Mouse (Mus musculus): ENCODE data around the gene Asic2. TPM values are rescaled to one million over a fixed set of nuclear protein-coding genes. Genes with fewer than 3 reads are reported as not detected.

Gene Asic2
- polyA plus RNA-seq, 1 experiment: 0.08 TPM

DNA sequence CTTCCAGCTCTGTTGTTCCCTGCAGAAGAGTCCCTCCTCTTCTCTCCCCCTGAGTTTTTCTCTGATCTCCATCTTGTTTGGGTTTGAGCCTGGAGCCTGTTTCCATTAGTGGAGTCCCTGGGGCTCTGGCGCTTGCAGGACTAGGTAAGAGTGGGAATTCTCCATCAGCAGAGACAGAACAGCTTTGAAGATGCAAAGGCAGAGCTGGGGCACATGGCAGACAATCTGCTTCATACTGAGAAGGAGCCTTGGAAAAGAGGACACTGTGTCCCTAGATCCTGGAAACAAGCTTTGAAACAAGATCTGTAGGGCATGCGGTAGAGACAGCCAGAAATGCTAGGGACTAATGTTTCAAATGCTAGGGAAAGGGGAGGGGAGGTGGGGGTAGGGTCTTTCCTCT is 729.2 kb downstream of the Asic2 start:
- no peaks in the 10 kb centered on the region for H3K36me3 ChIP-seq (ENCODE audit: control insufficient read depth, insufficient read depth, low read length)
- WGBS: 82% methylated on average over 2 of the region's 2 CpGs
- H3K27ac ChIP-seq (ENCODE audit: control insufficient read depth, insufficient read depth, low read length): no peak overlapping the region
- H3K4me3 ChIP-seq (ENCODE audit: control insufficient read depth, insufficient read depth, low read length): no peak overlapping the region
- no peak for DNase-seq
- H3K27me3 ChIP-seq (ENCODE audit: control insufficient read depth, insufficient read depth, low read length): no peaks in the 10 kb centered on the region
- no peak for TF ChIP-seq POLR2A (IDR thresholded peaks at IDR 0.05; ENCODE audit: control insufficient read depth, extremely low read depth, insufficient read depth, low read length, poor library complexity)
- TF ChIP-seq CTCF (IDR thresholded peaks at IDR 0.05; ENCODE audit: borderline replicate concordance, control insufficient read depth, extremely low read depth, insufficient read depth, low read length, poor library complexity): no peak
- no peaks in the 10 kb centered on the region for H3K4me1 ChIP-seq (replicated peaks; ENCODE audit: control insufficient read depth, insufficient read depth, low read length)

DNA sequence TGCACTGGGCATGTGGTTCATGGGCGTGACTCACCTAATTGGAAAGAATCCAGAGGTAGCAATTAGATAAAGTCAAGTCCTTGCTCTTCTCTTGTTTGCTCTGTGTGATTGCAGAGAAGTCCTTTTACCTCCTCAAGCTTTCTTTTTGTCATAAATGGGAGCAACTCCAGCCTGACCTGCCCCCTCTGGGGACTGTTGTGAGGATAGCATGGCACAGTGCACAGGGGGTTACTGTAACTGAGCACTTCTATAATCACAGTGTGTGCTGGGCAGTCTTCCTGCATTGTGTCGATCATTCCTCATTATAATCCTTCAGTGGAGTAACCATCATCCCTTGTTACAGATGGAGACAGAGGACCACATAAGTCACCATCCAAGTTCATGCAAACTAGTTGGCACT is 732.2 kb downstream of the Asic2 start:
- no peak for DNase-seq
- Histone ChIP-seq H3K27me3 (ENCODE audit: control insufficient read depth, insufficient read depth, low read length) (no peaks in the 10 kb centered on the region), H3K27ac (ENCODE audit: control insufficient read depth, insufficient read depth, low read length) (no peak overlapping the region), H3K4me1 (replicated peaks; ENCODE audit: control insufficient read depth, insufficient read depth, low read length) (no peaks in the 10 kb centered on the region), H3K4me3 (ENCODE audit: control insufficient read depth, insufficient read depth, low read length) (no peak overlapping the region), H3K36me3 (ENCODE audit: control insufficient read depth, insufficient read depth, low read length) (no peaks in the 10 kb centered on the region)
- 89% methylated on average over 2 of the region's 2 CpGs for WGBS
- TF ChIP-seq CTCF (IDR thresholded peaks at IDR 0.05; ENCODE audit: borderline replicate concordance, control insufficient read depth, extremely low read depth, insufficient read depth, low read length, poor library complexity) (no peak), POLR2A (IDR thresholded peaks at IDR 0.05; ENCODE audit: control insufficient read depth, extremely low read depth, insufficient read depth, low read length, poor library complexity) (no peak)

DNA sequence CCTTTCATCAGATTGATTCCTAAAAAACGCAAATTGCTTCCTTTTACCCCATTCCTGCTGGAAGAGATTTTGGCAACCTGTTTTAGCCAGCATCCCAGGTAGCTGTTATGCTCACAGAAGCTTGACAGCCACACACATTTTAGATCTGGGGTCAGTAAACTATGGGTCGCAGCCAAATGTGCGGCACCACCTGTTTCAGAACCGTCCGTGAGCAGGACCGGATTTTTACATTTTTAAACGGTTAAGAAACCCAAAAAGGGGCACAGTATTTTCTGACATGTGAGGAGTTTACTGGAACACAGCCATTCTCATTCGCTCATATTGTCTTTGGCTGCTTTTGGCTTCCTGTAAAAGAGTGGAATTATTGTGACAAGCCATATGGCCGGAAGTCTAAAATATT is 744.9 kb downstream of the Asic2 start:
- TF ChIP-seq CTCF (IDR thresholded peaks at IDR 0.05; ENCODE audit: borderline replicate concordance, control insufficient read depth, extremely low read depth, insufficient read depth, low read length, poor library complexity) (no peak), POLR2A (IDR thresholded peaks at IDR 0.05; ENCODE audit: control insufficient read depth, extremely low read depth, insufficient read depth, low read length, poor library complexity) (no peak)
- DNase-seq: no peak
- Histone ChIP-seq H3K27me3 (ENCODE audit: control insufficient read depth, insufficient read depth, low read length) (no peaks in the 10 kb centered on the region), H3K4me1 (replicated peaks; ENCODE audit: control insufficient read depth, insufficient read depth, low read length) (no peaks in the 10 kb centered on the region), H3K36me3 (ENCODE audit: control insufficient read depth, insufficient read depth, low read length) (no peaks in the 10 kb centered on the region), H3K4me3 (ENCODE audit: control insufficient read depth, insufficient read depth, low read length) (no peak overlapping the region), H3K27ac (ENCODE audit: control insufficient read depth, insufficient read depth, low read length) (no peak overlapping the region)
- 90% methylated on average over 9 of the region's 9 CpGs for WGBS

DNA sequence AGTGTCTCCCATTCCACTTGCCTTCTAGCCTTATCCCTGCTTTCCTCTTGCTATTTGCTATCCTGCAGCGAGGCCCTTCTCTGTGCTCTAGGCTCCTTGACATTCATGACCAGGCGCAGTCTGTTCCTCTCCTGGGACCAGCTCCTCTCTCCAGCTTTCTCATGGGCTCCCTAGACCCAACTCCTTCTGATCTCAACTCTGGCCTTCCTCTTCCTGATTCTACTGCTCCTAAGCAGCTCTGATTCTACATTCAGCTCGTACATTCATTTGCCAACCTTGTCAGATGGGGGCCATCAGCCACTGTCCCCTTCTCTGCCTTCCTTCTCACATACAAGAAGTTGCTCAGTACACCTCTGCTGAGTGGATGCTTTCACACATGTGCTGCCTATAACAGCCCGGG is 747.5 kb downstream of the Asic2 start:
- H3K4me3 ChIP-seq (ENCODE audit: control insufficient read depth, insufficient read depth, low read length): no peak overlapping the region
- no peak for TF ChIP-seq CTCF (IDR thresholded peaks at IDR 0.05; ENCODE audit: borderline replicate concordance, control insufficient read depth, extremely low read depth, insufficient read depth, low read length, poor library complexity)
- no peak for DNase-seq
- H3K27me3 ChIP-seq (ENCODE audit: control insufficient read depth, insufficient read depth, low read length): no peaks in the 10 kb centered on the region
- WGBS: 86% methylated on average over 4 of the region's 4 CpGs
- H3K36me3 ChIP-seq (ENCODE audit: control insufficient read depth, insufficient read depth, low read length): no peaks in the 10 kb centered on the region
- H3K4me1 ChIP-seq (replicated peaks; ENCODE audit: control insufficient read depth, insufficient read depth, low read length): no peaks in the 10 kb centered on the region
- H3K27ac ChIP-seq (ENCODE audit: control insufficient read depth, insufficient read depth, low read length): no peak overlapping the region

DNA sequence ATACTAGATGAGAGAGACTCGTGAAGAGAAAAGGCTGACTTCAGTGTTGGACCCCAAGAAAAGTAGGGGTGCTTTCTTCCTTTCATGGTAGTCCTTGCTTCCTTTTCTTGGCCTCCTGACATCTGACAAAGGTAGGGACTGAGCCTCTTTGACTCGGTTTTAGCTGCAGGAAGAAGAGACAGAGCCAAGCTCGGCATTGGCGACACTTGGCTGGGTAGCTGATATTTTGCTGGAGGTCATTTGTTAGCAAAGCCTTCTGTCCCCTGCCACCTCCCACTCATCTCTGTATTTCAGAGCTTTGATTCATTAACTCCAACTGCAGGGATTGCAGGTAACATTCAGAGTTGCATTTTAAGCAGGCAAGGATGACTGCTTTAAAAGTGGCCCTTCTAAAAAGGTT is 762.8 kb downstream of the Asic2 start:
- Histone ChIP-seq H3K27me3 (ENCODE audit: control insufficient read depth, insufficient read depth, low read length) (no peaks in the 10 kb centered on the region), H3K4me1 (replicated peaks; ENCODE audit: control insufficient read depth, insufficient read depth, low read length) (no peaks in the 10 kb centered on the region), H3K4me3 (ENCODE audit: control insufficient read depth, insufficient read depth, low read length) (no peak overlapping the region), H3K36me3 (ENCODE audit: control insufficient read depth, insufficient read depth, low read length) (no peaks in the 10 kb centered on the region), H3K27ac (ENCODE audit: control insufficient read depth, insufficient read depth, low read length) (no peak overlapping the region)
- 74% methylated on average over 4 of the region's 4 CpGs for WGBS
- DNase-seq: no peak
- TF ChIP-seq CTCF (IDR thresholded peaks at IDR 0.05; ENCODE audit: borderline replicate concordance, control insufficient read depth, extremely low read depth, insufficient read depth, low read length, poor library complexity): no peak

GRCm38 (mm10) chr11:81202578-81202977 is 765.7 kb downstream of the Asic2 start:
- DNase-seq: no peak
- TF ChIP-seq POLR2A (IDR thresholded peaks at IDR 0.05; ENCODE audit: control insufficient read depth, extremely low read depth, insufficient read depth, low read length, poor library complexity) (no peak), CTCF (IDR thresholded peaks at IDR 0.05; ENCODE audit: borderline replicate concordance, control insufficient read depth, extremely low read depth, insufficient read depth, low read length, poor library complexity) (no peak)
- 88% methylated on average over 5 of the region's 5 CpGs for WGBS

GRCm38 (mm10) chr11:81193856-81194255 is 774.4 kb downstream of the Asic2 start:
- H3K27me3 ChIP-seq (ENCODE audit: control insufficient read depth, insufficient read depth, low read length): no peaks in the 10 kb centered on the region
- DNase-seq: no peak
- WGBS: 55% methylated on average over 4 of the region's 4 CpGs

More at GRCm38 (mm10) chr11:81202578-81202977, 765.7 kb downstream of the Asic2 start:
- no peaks in the 10 kb centered on the region for H3K27me3 ChIP-seq (ENCODE audit: control insufficient read depth, insufficient read depth, low read length)
- no peaks in the 10 kb centered on the region for H3K4me1 ChIP-seq (replicated peaks; ENCODE audit: control insufficient read depth, insufficient read depth, low read length)
- no peak overlapping the region for H3K27ac ChIP-seq (ENCODE audit: control insufficient read depth, insufficient read depth, low read length)
- H3K4me3 ChIP-seq (ENCODE audit: control insufficient read depth, insufficient read depth, low read length): no peak overlapping the region
- no peaks in the 10 kb centered on the region for H3K36me3 ChIP-seq (ENCODE audit: control insufficient read depth, insufficient read depth, low read length)

More at GRCm38 (mm10) chr11:81193856-81194255, 774.4 kb downstream of the Asic2 start:
- Histone ChIP-seq H3K4me3 (ENCODE audit: control insufficient read depth, insufficient read depth, low read length) (no peak overlapping the region), H3K27ac (ENCODE audit: control insufficient read depth, insufficient read depth, low read length) (no peak overlapping the region), H3K4me1 (replicated peaks; ENCODE audit: control insufficient read depth, insufficient read depth, low read length) (no peaks in the 10 kb centered on the region), H3K36me3 (ENCODE audit: control insufficient read depth, insufficient read depth, low read length) (no peaks in the 10 kb centered on the region)
- no peak for TF ChIP-seq POLR2A (IDR thresholded peaks at IDR 0.05; ENCODE audit: control insufficient read depth, extremely low read depth, insufficient read depth, low read length, poor library complexity)
- TF ChIP-seq CTCF (IDR thresholded peaks at IDR 0.05; ENCODE audit: borderline replicate concordance, control insufficient read depth, extremely low read depth, insufficient read depth, low read length, poor library complexity): no peak
